Mouse (Mus musculus) adipocyte (in vitro differentiated cells): Measurements from ENCODE around the gene Fbxo39.
"Not testable (repeated sequence)": the region's sequence is repeated elsewhere in the genome, so short reads cannot be mapped to it uniquely, and the experiment has no call there.

ENCODE experiments used
- DNase-seq: peaks from one replicate; pipeline ENCODE4 v3.0.0-alpha.2; 2016; ENCODE audit warnings: low spot score

The Fbxo39 gene

DNA sequence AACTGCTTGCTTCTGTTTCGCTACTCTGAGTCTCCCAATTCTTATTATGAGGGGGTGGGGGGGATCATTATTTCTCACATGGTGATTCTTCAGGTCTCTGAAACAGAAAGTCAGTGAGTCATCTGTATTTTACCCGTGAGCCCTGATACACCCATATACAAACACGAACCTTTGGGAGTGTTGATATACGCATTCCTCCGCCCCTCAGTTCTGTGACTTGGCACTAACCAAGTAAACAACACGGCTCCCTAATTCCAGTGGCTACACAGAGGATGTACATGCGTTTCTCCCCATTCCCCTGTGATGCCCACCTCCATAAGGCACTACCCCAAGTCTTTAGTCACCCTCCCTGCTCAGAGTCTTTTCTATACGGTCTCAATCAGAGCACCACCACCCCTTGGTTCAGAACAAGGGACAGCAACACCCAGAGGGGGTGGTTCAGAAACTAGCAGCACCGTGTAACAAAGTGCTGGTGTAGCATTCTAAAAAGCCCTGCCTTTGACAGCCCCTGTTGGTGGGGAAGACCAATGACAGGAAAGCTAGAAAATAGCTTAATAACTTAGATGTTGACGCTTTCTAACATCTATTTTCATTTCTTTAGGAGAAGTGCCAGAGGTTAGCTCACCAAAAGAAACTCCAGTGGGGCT, 2.8 kb upstream of the Fbxo39 start:
- DNase-seq = no peak

DNA sequence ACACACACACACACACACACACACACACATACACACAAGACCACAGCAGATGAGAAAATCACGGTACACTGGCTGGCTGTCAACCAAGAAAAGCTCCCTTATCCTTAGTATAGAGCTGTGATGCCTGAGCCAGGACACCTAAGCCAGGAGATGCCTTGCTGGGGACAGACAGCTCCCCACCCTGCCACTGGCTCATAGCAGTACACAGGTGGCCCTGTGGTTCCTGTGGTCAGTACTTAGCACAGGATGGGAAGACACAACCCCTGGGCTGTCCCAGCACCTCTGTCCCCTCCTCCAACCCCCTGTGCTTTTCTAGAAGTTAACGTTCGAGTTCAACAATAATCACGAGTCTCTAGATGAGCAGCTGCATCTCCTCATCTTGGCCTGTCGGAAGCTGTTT, 3.8 kb downstream of the Fbxo39 start:
- no peak for DNase-seq

- peak; percentile 9 for DNase-seq
Measured at GRCm38 (mm10) chr11:72324431-72324830, 10.2 kb downstream of the Fbxo39 start.

DNA sequence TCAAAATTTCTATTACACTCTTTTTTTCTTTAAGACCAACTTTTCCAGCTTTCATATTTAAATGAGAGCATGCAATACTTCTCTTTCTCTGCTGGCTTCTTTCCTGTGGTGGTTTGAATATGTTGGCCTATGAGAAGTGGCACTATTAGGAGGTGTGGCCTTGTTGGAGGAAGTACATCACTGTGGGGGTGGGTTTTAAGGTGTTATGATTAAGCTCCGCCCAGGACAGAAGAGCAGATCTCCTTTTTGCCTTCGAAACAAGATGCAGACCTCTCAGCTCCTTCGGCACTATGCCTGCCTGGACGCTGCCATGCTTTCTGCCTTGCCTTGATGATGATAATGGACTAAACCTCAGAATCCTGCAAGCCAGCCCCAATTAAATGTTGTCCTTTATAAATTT, 11.5 kb downstream of the Fbxo39 start:
- DNase-seq = no peak

DNA sequence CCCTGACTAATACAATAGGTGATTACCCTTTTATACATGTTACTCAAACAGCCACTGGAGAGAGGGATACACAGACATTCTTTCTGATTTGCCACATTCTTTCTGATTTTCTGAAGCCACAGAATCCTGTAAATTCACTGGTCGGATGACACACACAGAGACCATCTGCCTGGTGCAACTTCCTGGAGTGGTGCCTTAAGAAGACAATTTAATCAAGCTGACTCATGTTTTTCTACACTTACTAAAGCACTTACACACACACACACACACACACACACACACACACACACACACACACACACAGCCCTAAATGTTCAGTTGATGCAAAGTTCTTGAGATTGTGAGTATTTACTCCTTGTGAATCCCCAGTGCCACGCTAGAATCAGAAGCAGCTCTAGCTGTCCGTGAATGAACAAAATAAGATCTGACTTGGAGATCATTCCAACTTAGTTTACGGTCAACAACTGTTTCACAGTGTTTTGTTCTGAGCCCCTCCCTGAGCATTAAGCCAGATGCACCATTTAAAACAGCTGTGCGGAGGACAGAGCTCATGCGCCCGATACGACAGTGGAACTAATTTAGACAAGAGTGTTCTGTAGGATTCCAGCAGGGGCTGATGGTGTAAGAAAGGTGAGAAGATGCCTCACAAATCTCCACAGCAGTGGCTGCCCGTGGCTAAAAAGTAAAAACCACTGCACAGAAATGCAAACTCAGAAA, 18.9 kb downstream of the Fbxo39 start:
- no peak for DNase-seq

GRCm38 (mm10) chr11:72334653-72335052, 20.4 kb downstream of the Fbxo39 start:
- no peak for DNase-seq

DNA sequence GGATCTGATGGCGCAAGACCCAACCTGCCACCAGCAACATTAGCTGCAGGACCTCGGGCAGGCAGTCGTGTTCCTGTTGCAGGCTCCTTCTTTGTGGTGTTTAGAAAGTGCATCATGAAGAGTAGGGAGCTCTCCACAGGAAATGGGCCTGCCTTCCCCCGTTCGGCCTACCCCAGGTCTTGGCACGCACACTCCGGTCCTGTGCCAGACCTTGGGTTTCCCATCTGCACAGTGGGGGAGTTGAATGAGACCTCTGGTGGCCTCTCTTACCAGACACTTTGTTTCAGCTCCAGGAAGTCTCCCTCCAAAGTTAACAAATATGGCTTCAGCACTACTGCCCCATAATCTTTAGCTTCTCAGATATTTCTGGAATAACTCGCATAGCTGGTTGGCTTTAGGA, 22.5 kb downstream of the Fbxo39 start:
- no peak for DNase-seq

GRCm38 (mm10) chr11:72338437-72338871, 24.2 kb downstream of the Fbxo39 start:
- DNase-seq = no peak

DNA sequence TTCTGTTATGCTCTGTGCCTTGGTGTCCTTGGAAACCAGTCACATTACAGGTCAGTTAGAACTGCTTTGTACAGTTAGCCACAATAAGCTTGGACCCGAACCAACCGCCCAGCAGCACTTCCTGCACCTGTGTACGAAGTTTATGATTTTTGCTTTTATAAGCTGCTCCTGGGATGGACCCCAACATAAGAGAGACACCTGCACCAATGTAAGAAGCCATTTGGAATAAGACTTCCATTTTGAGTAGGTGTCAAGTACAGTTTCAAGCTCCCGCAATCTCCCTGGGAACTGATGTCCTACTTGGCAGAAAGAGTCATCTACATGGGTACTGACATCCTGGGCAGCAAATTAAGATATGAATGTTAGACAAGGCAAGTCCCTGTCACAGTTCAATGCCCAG, 25.5 kb downstream of the Fbxo39 start:
- no peak for DNase-seq

GRCm38 (mm10) chr11:72342549-72343237, 28.4 kb downstream of the Fbxo39 start:
- DNase-seq = peak; percentile 82

- not testable (repeated sequence) for DNase-seq
Measured at GRCm38 (mm10) chr11:72343238-72343625, 29.0 kb downstream of the Fbxo39 start.

DNA sequence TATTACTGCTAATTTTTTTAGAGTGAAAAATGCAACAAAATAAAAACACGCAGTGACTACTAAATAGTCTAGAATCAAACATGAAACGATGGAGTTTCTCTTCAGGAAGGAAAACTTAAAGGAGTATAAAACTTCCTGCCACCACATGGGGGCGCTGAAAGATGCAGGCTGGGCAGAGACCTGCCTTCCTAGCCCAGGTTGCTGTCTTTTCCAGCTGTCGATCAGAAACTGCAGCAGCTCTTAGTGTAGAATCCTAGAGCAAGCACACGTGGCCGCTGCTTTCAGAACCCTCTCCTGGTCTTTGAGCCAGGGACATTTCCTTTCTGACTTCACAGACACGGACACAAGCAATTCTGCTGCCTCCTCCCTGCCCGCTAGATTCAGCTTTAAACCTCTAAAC, 29.7 kb downstream of the Fbxo39 start:
- DNase-seq = peak; percentile 24

DNA sequence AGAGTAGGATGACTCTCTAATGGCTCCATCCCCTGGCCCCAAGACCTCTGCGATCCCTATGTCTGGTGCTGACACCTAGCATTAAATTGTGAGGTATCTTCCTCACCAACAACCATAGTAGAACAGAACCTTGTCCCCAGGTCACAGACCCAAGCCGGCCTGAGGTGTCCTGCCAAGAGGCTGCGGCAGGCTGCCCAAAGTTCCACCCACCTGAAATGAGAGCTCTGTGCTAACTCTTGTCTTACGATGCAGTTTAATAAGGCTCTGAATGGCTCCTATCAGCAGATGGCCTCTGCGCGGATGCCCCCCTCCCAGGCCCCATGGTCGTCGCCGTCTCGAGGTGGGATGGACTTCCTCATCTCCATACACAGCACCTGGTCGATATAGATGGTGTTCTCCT, 30.2 kb downstream of the Fbxo39 start:
- no peak for DNase-seq

GRCm38 (mm10) chr11:72348563-72348962, 34.3 kb downstream of the Fbxo39 start:
- DNase-seq = no peak

GRCm38 (mm10) chr11:72349016-72349415, 34.8 kb downstream of the Fbxo39 start:
- DNase-seq = no peak

DNA sequence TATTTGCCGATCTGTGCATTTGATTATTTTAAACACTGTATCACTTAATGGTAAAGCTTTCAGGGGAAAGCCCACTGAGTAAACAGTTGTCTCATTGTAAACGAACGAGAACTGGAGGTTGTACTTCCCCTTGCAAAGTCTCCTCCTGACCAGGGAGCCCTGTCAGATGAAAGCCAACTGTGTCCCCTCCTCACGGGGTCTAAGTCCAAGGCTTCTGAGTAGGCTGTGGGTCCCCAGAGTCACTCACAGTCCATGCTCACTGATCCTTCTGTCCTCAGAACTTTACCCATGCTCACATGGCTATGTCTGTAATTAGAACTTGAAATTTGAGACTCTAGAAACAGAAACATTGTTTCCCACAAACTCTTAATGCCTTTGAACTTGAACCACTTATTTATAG, 35.4 kb downstream of the Fbxo39 start:
- DNase-seq = no peak

GRCm38 (mm10) chr11:72352272-72352671, 38.0 kb downstream of the Fbxo39 start:
- no peak for DNase-seq

DNA sequence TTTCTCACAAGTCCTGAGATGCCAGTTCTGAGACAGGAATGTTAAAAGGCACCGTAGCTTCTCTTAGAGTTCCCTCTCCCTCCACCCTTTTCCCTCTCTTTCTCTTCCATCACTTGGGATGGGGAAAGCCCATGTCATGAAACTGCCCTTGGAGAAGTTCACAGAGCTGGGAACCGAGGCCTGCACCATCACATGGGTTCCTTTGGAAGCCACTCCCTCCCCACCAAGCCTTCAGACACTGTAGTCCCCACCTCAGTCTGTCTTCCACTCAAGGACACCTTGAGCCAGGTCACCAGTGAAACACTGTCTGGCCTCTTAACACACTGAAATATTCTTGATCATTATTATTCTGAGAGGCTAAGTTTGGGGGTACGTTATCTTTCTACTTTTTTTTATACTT, 38.9 kb downstream of the Fbxo39 start:
- DNase-seq = no peak

DNA sequence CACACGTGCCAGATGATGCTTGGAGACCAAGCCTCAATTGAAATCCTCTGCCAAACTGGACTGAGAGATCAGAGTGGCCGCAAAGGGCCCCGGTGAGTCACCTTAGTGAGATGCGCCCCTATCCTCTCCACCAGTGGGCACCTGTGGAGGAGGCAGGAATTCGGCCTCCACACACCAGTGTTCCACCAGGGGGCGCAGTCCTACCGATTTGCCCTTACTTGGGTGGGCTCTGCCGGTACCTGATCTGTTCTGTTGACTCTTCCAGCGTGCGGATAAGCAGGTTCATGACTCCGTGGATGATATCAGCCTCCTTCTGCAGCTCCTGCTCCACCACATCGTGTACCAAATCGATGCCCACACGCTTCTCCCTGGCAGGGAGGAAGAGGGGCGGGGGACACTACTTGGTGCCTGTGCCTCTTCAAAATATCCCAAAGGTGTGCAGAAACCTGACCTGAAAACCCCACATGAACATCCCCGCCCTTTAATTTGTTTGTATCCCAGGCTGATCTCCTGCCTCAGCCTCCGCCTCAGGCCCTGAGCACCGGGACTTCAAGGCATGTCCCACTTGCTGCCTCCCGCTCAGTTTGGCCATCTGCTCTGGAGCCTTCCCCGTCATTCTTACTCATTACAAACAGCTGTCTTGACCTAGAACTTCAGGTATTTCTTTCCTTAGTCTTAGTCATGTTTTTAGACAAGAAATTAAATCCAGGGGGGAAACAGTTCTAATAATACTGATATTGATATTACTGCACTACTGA, 40.9 kb downstream of the Fbxo39 start:
- DNase-seq = peak; percentile 13

DNA sequence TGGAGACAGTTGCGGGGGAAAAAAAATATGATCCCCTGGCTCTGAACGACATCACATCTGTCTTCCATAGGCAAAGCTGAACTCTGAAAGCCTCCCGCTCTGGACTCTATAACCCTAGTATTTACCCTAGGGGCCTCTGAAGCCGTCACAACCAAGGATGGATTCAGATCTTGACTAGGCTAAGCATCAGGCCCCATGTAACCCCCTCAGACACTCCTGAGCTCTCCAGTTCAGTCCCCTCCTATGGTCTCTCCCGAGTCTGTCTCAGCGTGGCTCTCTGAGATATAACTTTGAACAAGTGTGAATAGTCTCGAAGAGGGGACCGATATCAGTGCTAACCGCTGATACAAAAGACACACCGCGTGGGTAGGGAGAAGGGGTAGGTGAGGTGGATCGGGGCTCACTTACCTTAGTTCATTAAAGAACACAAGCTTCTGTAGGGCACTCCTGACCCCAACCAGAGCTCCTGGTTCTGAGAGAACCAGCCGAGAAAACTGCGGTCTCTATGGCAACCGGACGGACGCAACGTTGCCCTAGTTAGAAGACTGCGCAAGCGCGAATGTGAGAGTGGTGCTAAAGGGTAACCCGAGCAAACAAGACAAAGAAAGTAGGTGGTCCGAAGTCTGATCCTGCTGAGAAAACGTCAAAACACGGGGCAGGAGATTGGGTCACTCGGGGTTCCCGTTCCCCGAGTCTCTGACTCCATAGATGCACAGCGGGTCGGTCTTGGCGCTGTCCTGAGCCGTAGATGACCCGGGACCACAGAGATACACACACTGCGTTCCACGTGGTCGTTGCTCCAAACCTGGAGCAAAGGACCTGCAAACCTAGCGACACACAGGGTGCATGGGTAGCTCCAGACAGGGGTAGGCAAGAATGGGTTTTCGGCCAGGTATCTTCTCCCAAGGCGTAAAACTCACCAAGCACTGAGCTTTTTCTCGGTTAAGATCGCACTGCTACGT, 47.4 kb downstream of the Fbxo39 start:
- no peak for DNase-seq

GRCm38 (mm10) chr11:72362347-72362741, 48.1 kb downstream of the Fbxo39 start, which contains the start of gene Tekt1:
Gene Tekt1 (minus strand): TSS chr11:72362442.
- DNase-seq = no peak
